Mouse (Mus musculus) spleen, postnatal 14 days (tissue): ENCODE measurements around the gene Trim30d.
"Not testable (repeated sequence)": the region's sequence is repeated elsewhere in the genome, so short reads cannot be mapped to it uniquely, and the experiment has no call there.

Experiments used
- DNase-seq, 2 experiments: peaks; one replicate each; pipeline ENCODE4 v3.0.0; 2021 to 2022; ENCODE audit warnings: low spot score in 2 of 2

Gene Trim30d

GRCm38 (mm10) chr7:104507421-104508065, at the start of gene Trim30d:
Gene Trim30d (minus strand): TSS chr7:104507849.
- DNase-seq = not testable (repeated sequence)

DNA sequence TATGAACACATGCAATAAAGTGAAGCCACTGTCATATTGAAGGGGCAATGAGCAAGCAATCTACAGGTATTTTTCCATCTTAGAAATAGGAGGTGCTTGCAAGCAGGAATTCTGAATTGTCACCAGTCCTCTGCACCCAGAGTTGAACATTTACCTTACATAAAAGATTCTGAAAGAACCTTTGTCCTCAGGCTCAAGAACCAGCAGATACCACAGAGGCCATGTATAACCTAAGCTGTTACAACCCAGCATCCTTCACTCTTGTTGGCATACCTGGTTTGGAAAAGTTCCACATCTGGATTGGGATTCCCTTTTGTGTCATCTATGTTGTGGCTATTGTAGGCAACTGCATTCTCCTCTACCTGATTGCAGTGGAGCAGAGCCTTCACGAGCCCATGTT, 45.1 kb upstream of the Trim30d start:
- no peak for DNase-seq

DNA sequence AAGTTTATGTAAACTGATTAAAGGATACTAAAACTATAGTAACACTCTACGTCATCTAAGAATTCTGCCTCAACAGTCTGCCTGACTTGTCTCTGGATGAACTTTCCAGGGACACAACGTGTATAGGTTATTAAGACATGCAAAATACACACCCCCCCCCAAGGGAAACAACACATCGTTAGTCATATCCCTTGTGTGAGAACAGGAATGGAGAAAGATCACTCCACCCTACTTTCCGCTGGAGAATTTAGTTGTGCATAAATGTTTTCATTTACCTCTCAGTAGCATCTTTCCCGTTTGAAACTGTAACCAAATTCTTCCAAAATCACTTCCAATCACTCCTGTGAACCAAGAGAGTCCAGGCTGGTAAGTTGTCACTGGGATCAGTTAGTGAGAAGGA, 42.2 kb upstream of the Trim30d start, which contains the start of gene Olfr651:
TSS of gene Olfr651 (plus strand) at position 301 of the 400 bp plus-strand sequence.
- no peak for DNase-seq

GRCm38 (mm10) chr7:104501589-104502371, 5.9 kb downstream of the Trim30d start:
- peak in 1 of 2 experiments; percentile 3 for DNase-seq

GRCm38 (mm10) chr7:104501186-104501585, 6.5 kb downstream of the Trim30d start:
- not testable (repeated sequence) for DNase-seq

DNA sequence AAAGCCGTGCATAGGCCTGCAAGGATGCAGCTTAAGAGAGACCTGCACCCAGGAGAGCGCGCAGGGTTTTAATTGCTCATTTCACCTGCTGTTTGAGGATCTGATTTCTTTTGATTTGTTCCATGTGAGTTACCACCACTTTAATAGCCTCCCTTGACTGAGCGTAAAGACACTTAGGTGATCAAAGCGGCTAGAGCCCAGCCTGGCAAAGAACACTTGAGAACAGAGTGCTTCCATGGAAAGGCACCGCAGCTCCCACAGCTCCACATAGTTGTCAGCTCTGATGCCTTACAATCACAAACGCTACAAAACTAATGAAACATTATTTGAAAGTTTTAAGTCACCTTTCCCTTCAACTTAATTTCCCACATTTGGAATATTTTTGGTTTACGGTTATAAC, 8.2 kb downstream of the Trim30d start:
- not testable (repeated sequence) for DNase-seq

DNA sequence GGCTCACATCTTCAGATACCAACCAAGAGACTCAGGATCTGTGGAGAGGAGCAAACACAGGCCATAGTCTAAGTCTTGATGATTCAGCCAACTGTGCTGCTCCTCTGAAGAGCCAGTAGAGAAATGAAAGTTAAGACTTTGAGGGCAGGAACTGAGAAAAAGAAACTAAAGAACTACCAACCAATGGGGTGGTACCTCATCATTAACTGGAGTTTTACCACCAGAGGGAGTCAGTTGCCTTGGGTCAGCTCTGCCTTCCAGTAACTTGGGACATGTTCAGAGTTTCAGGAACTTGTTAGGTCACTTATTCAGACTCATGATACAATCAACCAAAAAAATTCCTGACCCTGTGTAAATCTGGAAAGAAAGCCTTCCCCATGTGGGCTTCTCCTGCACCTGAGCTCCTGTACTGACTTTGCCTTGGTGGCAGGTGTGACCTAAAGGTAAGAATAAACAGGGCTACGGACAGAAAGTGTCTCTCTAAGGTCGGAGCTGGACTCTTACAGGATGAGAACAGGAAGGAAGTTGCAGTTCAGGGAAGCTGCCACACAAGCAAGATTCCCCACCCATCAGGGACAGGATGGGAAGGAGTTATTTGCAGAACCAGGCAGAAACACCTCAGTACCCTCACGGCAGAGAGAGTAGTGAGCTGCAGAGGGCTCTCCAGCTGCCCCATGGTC, 42.4 kb downstream of the Trim30d start, which contains the start of gene Trim30a:
TSS of gene Trim30a (minus strand) at position 129 of the 680 bp plus-strand sequence.
- no peak for DNase-seq

DNA sequence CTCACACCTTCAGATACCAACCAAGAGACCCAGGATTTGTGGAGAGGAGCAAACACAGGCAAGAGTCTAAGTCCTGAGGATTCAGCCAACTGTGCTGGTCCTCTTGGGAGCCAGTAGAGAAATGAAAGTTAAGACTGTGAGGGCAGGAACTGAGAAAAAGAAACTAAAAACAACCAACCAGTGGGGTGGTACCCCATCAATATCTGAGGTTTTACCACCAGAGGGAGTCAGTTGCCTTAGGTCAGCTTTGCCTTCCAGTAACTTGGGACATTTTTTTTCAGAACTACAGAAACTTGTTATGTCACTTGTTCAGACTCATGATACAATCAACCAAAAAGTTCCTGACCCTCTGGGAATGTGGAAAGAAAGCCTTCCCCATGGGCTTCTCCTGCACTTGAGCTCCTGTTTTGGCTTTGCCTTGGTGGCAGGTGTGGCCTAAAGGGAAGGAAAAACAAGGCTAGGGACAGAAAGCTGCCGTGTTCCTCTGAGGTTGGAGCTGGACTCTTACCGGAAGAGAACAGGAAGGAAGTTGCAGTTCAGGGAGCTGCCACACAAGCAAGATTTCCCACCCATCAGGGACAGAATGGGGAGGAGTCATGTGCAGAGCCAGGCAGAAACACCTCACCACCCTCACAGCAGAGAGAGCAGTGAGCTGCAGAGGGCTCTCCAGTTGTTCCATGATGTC, 61.5 kb downstream of the Trim30d start:
- no peak for DNase-seq
